Mouse (Mus musculus) E14TG2a.4 (cell line): ENCODE data around the gene Kbtbd2.

Experiments used
- CTCF ChIP-seq: conservative IDR thresholded peaks from 2 replicates; pipeline ENCODE4 v1.5.1; 2014; ENCODE audit warnings: low read length
- POU5F1 ChIP-seq: IDR thresholded peaks from 2 replicates; pipeline ENCODE4 v1.6.1; 2014; ENCODE audit warnings: low read length, borderline replicate concordance

DNA sequence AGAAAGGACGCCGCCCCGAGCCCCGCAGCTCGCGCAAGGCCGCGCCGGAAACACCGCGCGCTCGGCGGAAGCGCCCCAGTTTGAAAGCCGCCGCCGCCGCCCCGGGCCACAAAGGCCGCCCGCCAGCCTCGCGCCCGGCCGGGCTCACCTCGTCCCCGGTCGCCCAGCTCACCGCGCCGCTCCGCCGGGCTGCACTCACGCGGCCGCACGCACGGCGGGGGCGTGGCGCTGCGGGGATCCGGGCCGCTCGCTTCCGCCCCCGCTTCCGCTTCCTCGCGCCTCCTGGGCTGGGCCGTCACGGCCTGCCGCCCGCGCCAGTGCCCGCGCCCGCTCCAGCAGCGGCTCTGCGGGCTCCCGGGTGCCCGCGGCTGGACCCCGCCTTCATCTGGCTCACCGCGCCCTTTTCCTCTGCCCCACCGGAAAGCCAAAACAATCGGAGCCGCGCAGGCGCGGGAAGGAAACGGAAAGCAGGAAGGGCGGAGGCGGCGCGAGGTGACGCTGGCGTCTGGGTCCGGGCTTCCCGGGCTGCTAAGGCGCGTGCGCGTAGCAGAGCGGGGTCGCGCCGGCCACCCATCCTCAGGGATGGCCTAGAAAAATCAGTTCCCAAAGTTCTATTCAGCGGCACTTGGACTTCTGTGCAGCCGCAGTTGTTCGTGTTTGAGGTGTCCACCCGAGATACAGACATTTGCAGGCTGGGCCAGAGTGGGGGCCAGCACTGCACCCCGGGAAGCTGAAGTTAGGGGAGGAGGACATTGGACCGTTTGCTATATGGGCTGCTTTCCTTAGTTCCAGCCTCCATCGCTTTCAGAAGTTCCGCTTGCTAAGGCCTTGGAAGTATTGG lies at the start of gene Kbtbd2:
- TF ChIP-seq CTCF (no peak), POU5F1 (no peak)
